Mouse (Mus musculus) heart, postnatal 0 days (tissue): ENCODE measurements at regions not wholly inside any gene's neighbourhood (a gene's known extent, or its start where the extent isn't known, plus 50 kb on each side); places are given as distances from the start of the nearest gene placed in this dataset.
"Not testable (repeated sequence)": the region's sequence is repeated elsewhere in the genome, so short reads cannot be mapped to it uniquely, and the experiment has no call there.

ENCODE experiments used
- ATAC-seq: fragments of 200-750 bp; cut with Nextera tagmentation; 2 replicates; pipeline ENCODE4 v1.8.0; 2017; ENCODE audit warnings: low read depth, moderate number of reproducible peaks, moderate library complexity; ENCODE audit not compliant: insufficient read depth
- DNase-seq: peaks from one replicate; pipeline ENCODE4 v3.0.0-alpha.2; 2016; ENCODE audit warnings: low spot score
- H3K27ac ChIP-seq: fragments of 300-500 bp; sonication (generic); 2 replicates; pipeline ENCODE4 v1.5.1; 2014; ENCODE audit warnings: low read depth, mild to moderate bottlenecking
- H3K27me3 ChIP-seq: fragments of 300-500 bp; sonication (generic); 2 replicates; pipeline ENCODE4 v1.6.1; 2014; ENCODE audit warnings: low read length, mixed read lengths; ENCODE audit not compliant: control insufficient read depth, insufficient read depth
- H3K36me3 ChIP-seq: fragments of 300-500 bp; sonication (generic); replicated peaks from 2 replicates; pipeline ENCODE4 v1.6.1; 2014; ENCODE audit warnings: low read length, mixed read lengths; ENCODE audit not compliant: control insufficient read depth, insufficient read depth
- H3K4me1 ChIP-seq: fragments of 300-500 bp; sonication (generic); 2 replicates; pipeline ENCODE4 v1.6.1; 2014; ENCODE audit warnings: antibody characterized with exemption; ENCODE audit not compliant: control insufficient read depth, insufficient read depth
- H3K4me2 ChIP-seq: fragments of 300-500 bp; sonication (generic); 2 replicates; pipeline ENCODE4 v1.6.1; 2014; ENCODE audit warnings: low read depth, mild to moderate bottlenecking, low read length, moderate library complexity
- H3K4me3 ChIP-seq: fragments of 300-500 bp; sonication (generic); 2 replicates; pipeline ENCODE4 v1.5.1; 2014; ENCODE audit warnings: low read depth, low read length
- H3K9ac ChIP-seq: fragments of 300-500 bp; sonication (generic); replicated peaks from 2 replicates; pipeline ENCODE4 v1.6.1; 2014; ENCODE audit warnings: low read depth, low read length, mixed read lengths
- H3K9me3 ChIP-seq: fragments of 300-500 bp; sonication (generic); replicated peaks from 2 replicates; pipeline ENCODE4 v1.6.1; 2016; ENCODE audit warnings: low read length; ENCODE audit not compliant: control insufficient read depth
- CTCF ChIP-seq: IDR thresholded peaks from 2 replicates; pipeline ENCODE4 v1.5.1; 2016; ENCODE audit warnings: antibody characterized with exemption, control low read depth, low read depth
- EP300 ChIP-seq: IDR thresholded peaks from 2 replicates; pipeline ENCODE4 v1.6.1; 2016; ENCODE audit warnings: antibody characterized with exemption, low read depth
- WGBS: fragments of 180-500 bp; shearing (Covaris S2); extraction: QIAGEN DNeasy Blood & Tissue Kit; methylation state at CpG from one replicate; pipeline ENCODE4 v1.1.7; 2014; 5-methylcytosine and 5-hydroxymethylcytosine counted together

- no peaks in the 10 kb centered on the region for H3K9me3 ChIP-seq
- no peak overlapping the region for H3K27ac ChIP-seq
- H3K4me1 ChIP-seq = no peaks in the 10 kb centered on the region
- H3K4me2 ChIP-seq = no peak overlapping the region
- H3K4me3 ChIP-seq = no peak overlapping the region
- ATAC-seq (no peak), DNase-seq (no peak)
- H3K36me3 ChIP-seq = no peaks in the 10 kb centered on the region
- H3K27me3 ChIP-seq = no peaks in the 10 kb centered on the region
- H3K9ac ChIP-seq = no peak overlapping the region
- TF ChIP-seq CTCF = no peak
- no peak for TF ChIP-seq EP300
These were observed 175.2 kb upstream of the Thrb start for GRCm38 (mm10) chr14:17484866-17485265.

- no peaks in the 10 kb centered on the region for H3K4me1 ChIP-seq
- TF ChIP-seq EP300 (no peak), CTCF (no peak)
- 19% methylated on average over 1 of the region's 1 CpGs for WGBS
These were observed 146.3 kb upstream of the Thrb start for GRCm38 (mm10) chr14:17513756-17514155.

GRCm38 (mm10) chr14:17522696-17523095 is 137.4 kb upstream of the Thrb start:
- ATAC-seq = no peak

More at GRCm38 (mm10) chr14:17513756-17514155, 146.3 kb upstream of the Thrb start:
- ATAC-seq (no peak), DNase-seq (no peak)
- H3K9ac ChIP-seq = no peak overlapping the region
- H3K36me3 ChIP-seq = no peaks in the 10 kb centered on the region
- H3K9me3 ChIP-seq = no peaks in the 10 kb centered on the region
- H3K4me3 ChIP-seq = no peak overlapping the region
- H3K4me2 ChIP-seq = no peak overlapping the region
- no peaks in the 10 kb centered on the region for H3K27me3 ChIP-seq
- no peak overlapping the region for H3K27ac ChIP-seq

DNA sequence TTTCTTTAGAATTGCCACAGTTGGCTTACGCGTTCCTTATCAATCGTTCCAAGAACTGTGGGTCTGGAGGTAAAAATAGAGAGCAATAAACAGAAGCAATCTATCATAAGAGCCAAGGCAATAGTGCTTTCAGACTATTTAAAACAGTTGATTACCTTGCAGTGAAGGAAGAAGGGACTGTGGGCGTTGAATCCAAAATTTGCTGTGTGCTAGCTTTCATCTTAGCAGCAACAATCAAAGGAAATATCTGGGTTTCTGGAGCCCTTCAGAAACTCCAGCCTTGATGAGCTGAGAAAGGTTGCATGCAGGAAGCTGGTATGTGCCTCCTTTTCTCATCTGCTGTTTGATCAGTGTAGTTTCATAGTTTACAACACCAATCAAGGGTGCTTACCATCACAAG is 136.1 kb upstream of the Thrb start:
- H3K27ac ChIP-seq = no peak overlapping the region
- H3K9ac ChIP-seq = no peak overlapping the region
- no peak overlapping the region for H3K4me3 ChIP-seq
- H3K27me3 ChIP-seq = no peaks in the 10 kb centered on the region
- H3K4me2 ChIP-seq = no peak overlapping the region
- no peaks in the 10 kb centered on the region for H3K4me1 ChIP-seq
- no peak for TF ChIP-seq EP300
- TF ChIP-seq CTCF = no peak
- WGBS = 69% methylated on average over 4 of the region's 4 CpGs
- ATAC-seq (no peak), DNase-seq (no peak)
- no peaks in the 10 kb centered on the region for H3K9me3 ChIP-seq
- H3K36me3 ChIP-seq = no peaks in the 10 kb centered on the region

More at GRCm38 (mm10) chr14:17522696-17523095, 137.4 kb upstream of the Thrb start:
- DNase-seq = no peak
- Histone ChIP-seq H3K4me2 (no peak overlapping the region), H3K9ac (no peak overlapping the region), H3K27ac (no peak overlapping the region), H3K4me1 (no peaks in the 10 kb centered on the region), H3K36me3 (no peaks in the 10 kb centered on the region), H3K4me3 (no peak overlapping the region), H3K9me3 (no peaks in the 10 kb centered on the region), H3K27me3 (no peaks in the 10 kb centered on the region)
- no peak for TF ChIP-seq EP300
- WGBS = 56% methylated on average over 3 of the region's 3 CpGs

DNA sequence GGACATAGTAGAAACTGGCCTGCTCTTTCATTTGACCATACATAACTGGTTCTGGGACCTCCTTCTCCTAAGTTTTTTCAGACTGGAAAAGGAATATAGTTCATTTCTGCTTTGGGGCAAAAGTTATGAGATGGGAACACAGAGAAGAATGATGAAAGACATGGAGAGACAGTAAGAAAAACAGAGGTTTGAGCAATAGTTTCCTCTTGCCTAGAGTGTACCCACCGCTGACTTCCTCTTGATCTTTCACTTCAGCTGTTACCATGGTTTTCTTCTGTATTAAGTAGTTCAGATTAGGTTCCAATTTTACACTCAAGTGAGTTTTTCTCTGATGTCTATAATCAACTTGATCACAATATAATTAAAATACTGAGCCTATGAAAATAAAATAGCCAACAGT is 120.7 kb upstream of the Thrb start:
- DNase-seq (no peak), ATAC-seq (no peak)
- TF ChIP-seq EP300 (no peak), CTCF (no peak)
- Histone ChIP-seq H3K4me2 (no peak overlapping the region), H3K9me3 (no peaks in the 10 kb centered on the region), H3K27ac (no peak overlapping the region), H3K4me1 (no peaks in the 10 kb centered on the region), H3K9ac (no peak overlapping the region), H3K4me3 (no peak overlapping the region), H3K27me3 (no peaks in the 10 kb centered on the region), H3K36me3 (no peaks in the 10 kb centered on the region)
- 64% methylated on average over 1 of the region's 1 CpGs for WGBS

GRCm38 (mm10) chr14:17556458-17556857 is 103.6 kb upstream of the Thrb start:
- Histone ChIP-seq H3K27ac (no peak overlapping the region), H3K4me1 (no peaks in the 10 kb centered on the region), H3K27me3 (0 out of 2 replicates have a peak, but pooled peaks cover 2% of the 10 kb centered on the region), H3K9me3 (no peaks in the 10 kb centered on the region), H3K4me3 (no peak overlapping the region), H3K9ac (no peak overlapping the region), H3K36me3 (no peaks in the 10 kb centered on the region), H3K4me2 (no peak overlapping the region)
- no peak for ATAC-seq
- TF ChIP-seq CTCF (no peak), EP300 (no peak)
- no peak for DNase-seq
- 79% methylated on average over 1 of the region's 1 CpGs for WGBS

GRCm38 (mm10) chr14:17560001-17560400 is 100.1 kb upstream of the Thrb start:
- H3K27ac ChIP-seq, H3K36me3 ChIP-seq, H3K27me3 ChIP-seq, H3K9ac ChIP-seq, H3K4me2 ChIP-seq, ATAC-seq, H3K9me3 ChIP-seq, H3K4me3 ChIP-seq, DNase-seq, H3K4me1 ChIP-seq: not testable (repeated sequence)
- WGBS = 36% methylated on average over 3 of the region's 3 CpGs
